Mouse (Mus musculus) right cerebral cortex, postnatal 4 days (tissue): ENCODE measurements around the gene Mrps16.

Experiments
- DNase-seq: peaks from one replicate; pipeline ENCODE4 v3.0.0-alpha.2; 2022

Mrps16 gene

GRCm38 (mm10) chr14:20393205-20393913 lies at the start of gene Mrps16:
Mrps16 (minus strand) TSS chr14:20393634.
- peak; percentile 87 for DNase-seq

- DNase-seq: no peak
Measured at GRCm38 (mm10) chr14:20442252-20442651, 48.8 kb upstream of the Mrps16 start.

- no peak for DNase-seq
Measured at GRCm38 (mm10) chr14:20436976-20437375, 43.5 kb upstream of the Mrps16 start.

GRCm38 (mm10) chr14:20432420-20432819 lies 39.0 kb upstream of the Mrps16 start:
- DNase-seq: no peak

- DNase-seq: no peak
Measured at GRCm38 (mm10) chr14:20431726-20432125, 38.3 kb upstream of the Mrps16 start.

- no peak for DNase-seq
Measured at GRCm38 (mm10) chr14:20429833-20430232, 36.4 kb upstream of the Mrps16 start.

GRCm38 (mm10) chr14:20428593-20428992 lies 35.2 kb upstream of the Mrps16 start:
- DNase-seq: no peak

- DNase-seq: no peak
Measured at GRCm38 (mm10) chr14:20423046-20423445, 29.6 kb upstream of the Mrps16 start.

- DNase-seq: no peak
Measured at GRCm38 (mm10) chr14:20422257-20422656, 28.8 kb upstream of the Mrps16 start.

GRCm38 (mm10) chr14:20400071-20400470 lies 6.6 kb upstream of the Mrps16 start:
- no peak for DNase-seq

GRCm38 (mm10) chr14:20398864-20399263 lies 5.4 kb upstream of the Mrps16 start:
- DNase-seq: peak; percentile 20

GRCm38 (mm10) chr14:20397220-20397619 lies 3.8 kb upstream of the Mrps16 start:
- DNase-seq: no peak

- no peak for DNase-seq
Measured at GRCm38 (mm10) chr14:20392326-20392725, 1.1 kb downstream of the Mrps16 start.

- no peak for DNase-seq
Measured at GRCm38 (mm10) chr14:20389446-20390079, 3.9 kb downstream of the Mrps16 start.

- DNase-seq: peak; percentile 96
Measured at GRCm38 (mm10) chr14:20388441-20389129, 4.8 kb downstream of the Mrps16 start, which contains the start of gene Dnajc9. Dnajc9 (minus strand) TSS chr14:20388910.

GRCm38 (mm10) chr14:20379753-20380430 lies 13.5 kb downstream of the Mrps16 start:
- DNase-seq: no peak

GRCm38 (mm10) chr14:20379087-20379640 lies 14.3 kb downstream of the Mrps16 start:
- no peak for DNase-seq

- no peak for DNase-seq
Measured at GRCm38 (mm10) chr14:20378313-20379061, 14.9 kb downstream of the Mrps16 start.

- DNase-seq: no peak
Measured at GRCm38 (mm10) chr14:20377112-20377521, 16.3 kb downstream of the Mrps16 start.

- DNase-seq: no peak
Measured at GRCm38 (mm10) chr14:20371854-20372253, 21.6 kb downstream of the Mrps16 start.

GRCm38 (mm10) chr14:20370798-20371197 lies 22.6 kb downstream of the Mrps16 start:
- DNase-seq: no peak

GRCm38 (mm10) chr14:20368271-20368670 lies 25.2 kb downstream of the Mrps16 start:
- DNase-seq: no peak
